Mouse (Mus musculus): ENCODE measurements around the gene Nr2e1.

Nr2e1 gene

DNA sequence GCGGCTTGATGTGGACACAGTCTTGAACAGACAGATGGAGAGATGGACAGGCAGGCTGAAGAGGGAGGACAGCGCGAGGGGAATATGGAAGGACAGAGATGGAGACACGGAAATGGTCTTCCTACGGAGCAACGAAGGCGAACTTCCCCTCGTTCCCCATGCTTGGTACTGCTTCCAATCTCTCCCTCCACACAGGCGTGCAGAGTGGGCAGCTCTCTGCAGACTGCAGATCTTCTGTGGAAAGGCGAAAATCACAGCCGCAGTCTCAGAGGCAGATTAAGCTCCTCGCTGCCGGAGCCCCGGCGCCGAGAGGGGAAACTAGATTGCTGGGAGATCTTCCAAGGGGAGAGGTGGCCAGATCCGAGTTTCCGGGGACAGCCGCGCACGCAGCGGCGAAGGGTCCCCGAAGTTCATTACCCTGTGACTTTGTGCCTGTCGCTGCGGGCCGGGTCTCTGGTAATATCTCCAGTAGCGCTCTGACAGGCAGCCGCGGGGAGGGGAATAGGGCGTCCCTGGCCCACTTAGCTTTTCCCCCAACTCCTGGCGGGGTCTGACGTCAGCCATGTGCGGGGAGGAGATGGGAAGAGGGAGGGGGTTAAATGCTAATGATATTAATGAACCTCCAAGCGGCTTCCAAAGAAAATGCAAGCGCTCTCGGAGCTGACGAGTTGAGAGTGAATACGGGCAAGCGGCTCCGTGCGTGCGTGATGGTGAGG lies at the start of gene Nr2e1, which contains the start of gene Ostm1:
TSS of gene Nr2e1 (minus strand) at position 476 of the 716 bp plus-strand sequence.
TSS of gene Ostm1 (plus strand) at position 666 of the 716 bp plus-strand sequence.
- no peak for DNase-seq (ENCODE audit: low spot score in 2 of 2)

DNA sequence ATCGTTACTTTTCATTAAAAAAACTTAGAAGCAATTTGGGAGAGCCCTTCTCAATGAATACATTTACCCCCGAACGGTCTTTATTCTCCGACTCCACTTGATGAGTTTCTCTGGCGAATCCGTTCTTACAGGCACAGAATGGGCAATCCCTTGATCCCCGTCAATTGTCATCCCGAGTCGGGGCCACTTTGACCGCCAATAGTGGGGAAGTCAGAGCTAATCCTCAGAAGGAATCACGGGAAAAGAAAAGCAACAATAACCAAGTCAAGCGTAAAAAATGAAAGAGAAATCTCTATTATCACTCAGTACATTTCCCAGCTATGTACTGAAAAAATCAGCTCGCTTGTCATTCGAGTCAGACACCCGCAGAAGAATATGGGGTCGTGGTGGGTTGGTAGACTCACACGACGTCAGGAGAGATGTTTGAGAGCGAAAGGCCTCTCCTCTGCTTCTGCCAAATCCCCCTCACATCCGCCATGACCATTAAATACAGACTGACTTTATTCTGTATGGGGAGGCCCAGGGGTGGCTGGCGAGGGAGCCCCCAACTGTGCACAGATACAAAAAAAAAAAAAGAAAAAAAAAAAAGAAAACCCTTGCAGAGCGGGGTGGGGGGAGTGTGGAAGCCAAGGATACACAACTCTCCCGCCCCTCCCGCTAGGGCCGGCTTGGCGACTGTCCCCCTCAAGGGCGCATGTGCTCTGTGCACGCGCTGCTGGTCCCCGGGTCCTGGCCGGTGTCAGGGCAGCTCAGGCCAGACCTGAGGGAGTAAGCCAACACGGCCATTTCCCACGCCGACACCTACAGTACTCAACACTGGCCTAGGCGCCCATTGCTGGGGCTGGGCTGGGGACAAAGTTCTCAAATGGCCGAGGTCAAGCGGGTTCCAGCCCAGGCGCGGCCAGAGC lies 49.3 kb upstream of the Nr2e1 start:
- peak in 1 of 2 experiments; percentile 31 for DNase-seq (ENCODE audit: low spot score in 2 of 2)

DNA sequence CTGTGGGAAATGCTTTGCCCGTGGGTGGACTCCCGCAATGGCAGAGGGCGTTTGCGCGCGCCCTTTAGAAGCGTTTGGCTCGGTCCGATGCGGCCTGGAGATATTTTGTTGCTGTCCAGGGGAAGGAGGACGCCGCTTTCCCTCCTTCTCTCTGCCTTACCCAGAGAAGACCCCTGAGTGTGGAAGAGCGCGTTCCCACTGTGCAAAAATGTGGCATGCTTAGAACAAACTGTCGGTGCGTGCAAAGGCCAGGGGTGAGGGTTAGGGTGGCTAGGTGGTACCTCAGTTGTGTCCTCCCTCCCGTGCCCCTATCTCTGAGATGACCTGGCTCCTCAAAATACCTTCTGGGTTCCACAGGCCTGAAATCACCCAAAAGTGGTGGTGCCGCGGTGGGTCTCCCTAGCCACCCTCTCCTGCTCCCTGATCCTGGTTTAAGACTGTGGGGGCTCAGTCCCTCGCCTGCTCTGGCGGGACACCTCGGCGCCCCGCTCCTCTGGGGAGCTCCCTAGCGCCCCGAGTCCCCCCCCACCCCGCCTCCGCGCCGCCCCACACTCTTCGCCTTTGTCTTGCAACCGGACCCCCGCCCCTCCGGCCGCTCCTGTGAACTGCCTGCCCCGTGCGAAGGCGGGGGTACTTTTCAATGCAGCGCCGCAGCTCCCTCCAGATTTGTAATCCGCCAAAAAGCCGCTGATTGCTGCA lies 48.5 kb upstream of the Nr2e1 start:
- peak in 1 of 2 experiments; percentile 12 for DNase-seq (ENCODE audit: low spot score in 2 of 2)

DNA sequence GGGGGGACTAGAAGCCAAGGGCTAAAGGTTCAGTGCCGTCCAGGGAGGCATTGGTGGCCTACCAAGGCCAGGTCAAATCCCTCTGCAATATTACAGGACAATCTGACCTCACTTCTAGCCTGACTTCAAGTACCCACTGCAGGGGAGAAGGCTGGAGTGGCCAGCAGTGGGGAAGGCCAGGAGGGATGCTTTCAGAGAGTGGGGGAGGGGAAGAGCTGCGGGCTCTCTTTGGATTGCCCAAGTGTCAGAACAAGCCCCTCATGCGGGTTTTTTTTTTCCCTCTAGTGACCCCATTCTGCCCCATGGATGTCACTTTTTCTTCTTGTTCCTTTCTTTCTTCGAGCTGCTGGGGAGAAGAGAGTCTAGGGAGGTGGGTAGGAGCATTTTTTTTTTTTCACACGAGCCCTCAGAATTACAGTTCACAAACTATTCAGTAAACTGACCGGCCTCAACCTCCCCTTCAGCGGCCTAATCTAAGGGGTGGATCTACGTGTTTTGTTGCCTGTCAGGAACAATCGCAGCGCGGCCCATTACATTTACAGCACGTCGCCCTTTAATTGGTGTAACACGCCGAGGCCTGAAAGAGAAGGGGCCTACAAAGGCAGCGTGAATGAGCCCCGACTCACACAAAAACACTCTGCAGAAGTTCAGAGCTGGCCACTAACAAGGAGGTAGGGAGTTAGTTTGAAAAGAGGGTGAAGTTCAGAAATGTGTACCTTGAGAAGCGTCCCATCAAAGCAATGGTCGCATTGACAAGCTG lies 47.3 kb upstream of the Nr2e1 start:
- DNase-seq (ENCODE audit: low spot score in 2 of 2): no peak

DNA sequence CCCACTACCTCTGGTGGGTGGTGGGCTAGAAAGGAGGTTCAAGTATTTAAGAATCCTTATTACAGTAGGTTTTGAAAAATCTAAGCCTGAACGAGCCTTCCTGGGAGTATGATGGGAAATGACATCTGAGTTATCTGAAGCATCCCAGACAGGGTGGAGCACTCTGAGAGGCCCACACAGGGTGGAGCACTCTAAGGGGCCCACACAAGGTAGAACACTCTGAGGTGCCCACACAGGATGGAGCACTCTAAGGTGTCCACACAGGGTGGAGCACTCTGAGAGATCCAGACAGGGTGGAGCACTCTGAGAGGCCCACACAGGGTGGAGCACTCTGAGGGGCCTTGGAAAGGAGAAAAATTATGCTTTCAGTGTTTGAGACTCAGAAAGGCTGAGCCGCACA lies 42.5 kb upstream of the Nr2e1 start:
- DNase-seq (ENCODE audit: low spot score in 2 of 2): no peak

DNA sequence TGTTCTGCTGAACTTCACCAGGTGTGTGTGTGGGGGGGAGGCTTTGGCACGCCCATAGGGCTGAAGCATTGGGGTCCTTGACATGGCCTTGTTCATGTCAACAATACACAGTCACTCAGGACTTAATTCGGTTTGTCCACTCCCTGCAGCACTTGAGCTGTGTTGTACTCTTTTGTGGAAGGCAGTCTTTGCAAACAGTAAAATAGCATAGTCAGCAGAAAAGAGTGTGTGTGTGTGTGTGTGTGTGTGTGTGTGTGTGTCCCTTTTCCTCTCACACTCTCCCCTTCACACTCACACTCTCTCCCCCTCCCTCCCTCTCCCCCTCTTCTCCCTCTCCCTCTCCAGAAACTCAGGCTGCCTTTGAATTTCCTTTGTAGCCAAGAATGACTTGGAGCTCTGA lies 34.9 kb upstream of the Nr2e1 start:
- DNase-seq (ENCODE audit: low spot score in 2 of 2): no peak

DNA sequence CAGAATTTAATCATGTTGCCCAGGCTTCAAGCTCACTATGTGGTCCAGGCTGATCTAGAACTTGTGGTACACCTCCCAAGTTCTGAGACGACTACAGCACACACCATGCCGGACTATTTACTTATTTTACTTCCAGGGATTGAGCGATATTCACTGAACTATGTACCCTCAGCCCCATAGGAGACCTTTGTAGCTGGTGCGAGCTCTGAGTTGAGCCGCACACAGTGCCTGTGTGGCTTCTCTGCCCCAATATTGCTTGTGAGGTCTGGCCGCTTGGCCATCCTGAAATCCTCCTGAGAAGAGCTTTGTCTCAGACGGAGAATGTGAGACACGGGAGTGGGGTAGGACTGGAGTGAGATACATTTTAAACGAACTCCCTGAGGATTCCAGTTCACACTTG lies 31.3 kb upstream of the Nr2e1 start:
- DNase-seq (ENCODE audit: low spot score in 2 of 2): no peak

DNA sequence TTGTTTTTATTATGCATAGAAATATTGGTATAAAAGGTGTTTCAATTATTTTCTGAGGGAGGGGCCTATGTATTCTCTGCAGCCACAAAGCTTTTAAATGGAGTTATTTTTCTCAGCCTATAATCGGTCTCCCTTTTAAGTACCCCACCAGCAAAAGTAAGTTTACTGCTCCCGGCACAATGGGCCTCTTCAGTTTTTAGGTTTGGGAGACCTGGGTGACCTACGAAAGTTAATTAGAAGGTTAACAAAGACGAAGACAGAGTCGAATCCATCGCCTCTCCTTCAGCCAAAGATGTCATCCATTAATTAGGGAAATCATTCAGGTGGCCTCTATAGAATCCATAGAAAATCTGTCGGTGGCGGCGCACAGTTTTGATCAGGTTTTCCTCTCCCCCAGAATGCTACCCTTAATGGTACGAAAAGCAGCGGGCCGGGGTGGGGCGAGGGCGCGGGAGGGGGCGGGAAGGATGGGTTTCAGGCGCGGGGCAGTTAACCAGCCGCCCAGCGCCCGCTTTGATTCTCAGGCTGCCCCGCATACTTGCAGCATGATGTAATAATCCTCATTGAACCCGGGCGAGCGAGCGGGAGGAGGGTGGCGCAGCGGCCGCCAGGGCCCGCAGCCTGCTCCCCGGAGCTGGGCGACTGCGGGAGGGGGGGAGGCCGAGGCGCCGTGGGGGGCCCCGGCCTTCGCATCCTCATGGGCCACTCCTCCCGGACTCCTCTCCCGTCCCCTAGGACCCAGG lies 30.4 kb upstream of the Nr2e1 start:
- DNase-seq (ENCODE audit: low spot score in 2 of 2): no peak

DNA sequence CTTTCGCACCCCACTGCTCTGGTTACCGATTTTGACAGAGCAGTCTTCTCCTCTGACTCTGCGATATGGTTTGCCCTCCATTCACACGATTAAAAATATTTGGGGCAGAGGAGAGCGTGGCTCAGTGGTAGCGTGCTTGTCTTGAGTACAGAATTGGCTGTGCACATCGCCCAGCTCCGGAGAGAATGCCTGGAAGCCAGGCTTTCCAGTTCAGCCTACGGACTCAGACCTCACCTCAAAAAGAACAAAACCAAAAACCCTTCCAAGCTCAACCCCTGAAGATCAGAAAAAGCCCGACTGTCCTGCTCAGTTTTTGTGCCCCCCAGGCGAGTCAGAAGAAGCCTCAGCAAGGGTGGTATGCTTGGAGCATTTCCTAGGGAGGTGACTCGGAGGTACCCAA lies 29.6 kb upstream of the Nr2e1 start:
- no peak for DNase-seq (ENCODE audit: low spot score in 2 of 2)

DNA sequence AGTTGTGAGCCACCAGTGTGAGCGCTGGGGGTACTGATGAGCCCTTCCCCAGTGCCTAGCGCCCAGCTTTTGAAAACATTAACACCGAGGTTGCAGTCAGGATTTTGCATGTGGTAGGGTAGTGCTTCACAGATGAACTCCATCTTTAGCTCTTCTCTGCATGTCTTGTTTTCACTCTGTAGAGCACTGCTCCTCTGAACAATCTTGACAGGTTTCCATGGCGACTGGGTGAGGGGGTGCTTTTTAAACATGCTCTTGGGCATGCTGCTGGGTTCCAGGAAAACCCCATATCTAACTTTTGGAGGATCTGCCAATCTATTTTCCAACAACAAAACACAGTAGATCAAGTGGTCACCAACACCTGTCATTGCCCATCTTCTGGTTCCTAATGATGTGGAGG lies 23.3 kb upstream of the Nr2e1 start:
- DNase-seq (ENCODE audit: low spot score in 2 of 2): no peak

DNA sequence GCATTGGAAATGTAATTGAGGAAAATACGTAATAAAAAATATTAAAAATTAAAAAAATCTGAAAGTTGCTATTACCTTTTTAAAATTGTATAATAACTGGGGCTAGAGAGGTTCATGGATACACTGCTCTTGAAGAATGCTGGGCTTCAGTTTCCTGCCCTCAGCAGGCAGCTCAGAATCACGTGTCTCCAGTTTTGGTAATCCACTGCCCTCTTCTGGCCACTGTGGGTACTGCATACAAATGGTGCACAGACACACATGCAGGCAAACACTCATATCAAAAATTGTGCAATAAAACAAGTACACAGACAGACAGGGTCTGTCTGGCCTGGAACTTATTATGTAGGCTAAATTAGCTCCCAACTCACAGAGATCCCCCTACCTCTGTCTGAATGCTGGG lies 21.4 kb upstream of the Nr2e1 start:
- DNase-seq (ENCODE audit: low spot score in 2 of 2): no peak

DNA sequence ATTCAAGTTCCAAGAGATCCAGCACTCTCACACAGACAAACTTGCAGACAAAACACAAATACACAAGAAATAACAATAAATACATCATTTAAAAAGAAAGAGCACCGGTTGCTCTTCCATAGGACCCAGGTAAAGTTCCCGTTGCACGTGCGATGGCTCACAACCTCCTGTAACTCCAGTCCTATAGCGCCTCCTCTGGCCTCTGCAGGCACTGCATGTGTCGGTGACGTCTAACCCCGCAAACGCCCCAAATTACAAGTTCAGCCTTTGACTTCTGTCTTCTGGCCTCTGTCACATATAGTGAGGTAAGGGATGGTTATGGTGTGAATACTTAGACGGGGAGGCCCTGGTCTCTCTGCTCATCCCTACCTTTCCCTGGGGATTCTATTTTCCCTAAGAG lies 18.1 kb upstream of the Nr2e1 start:
- DNase-seq (ENCODE audit: low spot score in 2 of 2): no peak

DNA sequence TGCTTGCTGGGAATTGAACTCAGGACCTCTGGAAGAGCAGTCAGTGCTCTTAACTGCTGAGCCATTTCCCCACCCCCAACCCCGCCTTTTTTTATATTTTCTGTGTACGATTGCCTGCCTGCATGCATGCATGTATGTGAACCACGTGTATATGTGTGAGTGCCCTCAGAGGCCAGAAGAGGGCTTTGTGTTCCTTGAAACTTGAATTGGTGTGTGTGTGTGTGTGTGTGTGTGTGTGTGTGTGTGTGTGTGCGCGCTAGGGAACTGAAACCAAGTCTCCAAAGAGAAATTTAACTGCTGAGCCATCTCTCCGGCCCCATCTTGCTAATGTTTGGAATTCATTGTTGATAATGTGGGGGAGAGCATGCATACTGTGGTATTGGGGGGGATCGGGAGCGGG lies 15.2 kb upstream of the Nr2e1 start:
- DNase-seq (ENCODE audit: low spot score in 2 of 2): no peak

DNA sequence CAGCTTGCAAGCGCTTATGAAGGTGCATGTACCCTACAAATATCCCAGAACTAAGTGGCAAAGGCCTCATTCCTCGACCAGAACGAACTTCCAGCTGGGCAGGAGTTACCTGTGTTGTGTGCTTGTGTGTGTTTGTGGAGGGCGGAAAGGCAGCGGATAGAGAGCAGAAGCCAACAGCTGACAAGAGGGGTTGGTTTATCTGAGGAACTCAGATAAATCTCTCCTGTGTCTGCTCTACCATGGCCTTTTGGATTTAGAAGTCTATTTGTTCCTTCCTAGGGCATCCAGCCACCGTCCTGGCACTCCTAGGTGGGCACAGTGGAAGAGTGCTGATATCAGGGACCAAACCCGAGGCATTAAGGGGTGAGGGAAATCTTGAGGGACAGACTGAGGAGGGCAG lies 9.8 kb upstream of the Nr2e1 start:
- DNase-seq (ENCODE audit: low spot score in 2 of 2): no peak

DNA sequence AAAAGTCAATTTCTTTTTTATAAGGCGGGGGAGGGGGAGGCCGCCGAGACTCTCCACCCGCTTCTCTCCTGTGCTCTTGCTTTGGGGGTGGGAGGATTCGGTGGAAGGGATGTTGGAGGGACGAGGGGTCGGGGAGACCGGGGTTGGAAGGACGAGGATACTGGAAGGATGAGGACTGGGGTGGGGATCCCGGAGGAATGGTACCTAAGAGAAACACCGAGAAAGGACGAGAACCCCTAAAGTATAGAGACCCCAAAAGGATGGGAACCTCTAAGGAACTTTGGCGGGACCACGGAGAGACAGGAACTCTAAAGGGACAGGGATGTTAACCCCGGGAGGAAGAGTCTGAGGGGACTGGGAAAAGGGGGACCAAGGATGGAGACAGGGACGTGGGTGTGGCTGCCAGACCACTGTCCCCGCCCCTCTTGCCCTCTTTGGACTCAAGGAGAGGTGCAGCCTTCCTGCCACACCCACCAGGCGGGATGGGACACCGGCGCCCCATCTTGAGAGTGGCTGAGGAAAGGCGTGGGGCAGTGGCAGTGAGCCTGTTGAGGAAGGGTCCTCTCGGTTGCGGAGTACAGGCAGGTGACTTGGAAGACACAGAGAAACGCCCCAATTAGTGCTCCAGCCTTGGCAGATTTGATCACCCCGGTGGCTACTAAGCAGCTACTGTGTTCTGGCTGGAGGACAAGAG lies 8.7 kb upstream of the Nr2e1 start:
- no peak for DNase-seq (ENCODE audit: low spot score in 2 of 2)

DNA sequence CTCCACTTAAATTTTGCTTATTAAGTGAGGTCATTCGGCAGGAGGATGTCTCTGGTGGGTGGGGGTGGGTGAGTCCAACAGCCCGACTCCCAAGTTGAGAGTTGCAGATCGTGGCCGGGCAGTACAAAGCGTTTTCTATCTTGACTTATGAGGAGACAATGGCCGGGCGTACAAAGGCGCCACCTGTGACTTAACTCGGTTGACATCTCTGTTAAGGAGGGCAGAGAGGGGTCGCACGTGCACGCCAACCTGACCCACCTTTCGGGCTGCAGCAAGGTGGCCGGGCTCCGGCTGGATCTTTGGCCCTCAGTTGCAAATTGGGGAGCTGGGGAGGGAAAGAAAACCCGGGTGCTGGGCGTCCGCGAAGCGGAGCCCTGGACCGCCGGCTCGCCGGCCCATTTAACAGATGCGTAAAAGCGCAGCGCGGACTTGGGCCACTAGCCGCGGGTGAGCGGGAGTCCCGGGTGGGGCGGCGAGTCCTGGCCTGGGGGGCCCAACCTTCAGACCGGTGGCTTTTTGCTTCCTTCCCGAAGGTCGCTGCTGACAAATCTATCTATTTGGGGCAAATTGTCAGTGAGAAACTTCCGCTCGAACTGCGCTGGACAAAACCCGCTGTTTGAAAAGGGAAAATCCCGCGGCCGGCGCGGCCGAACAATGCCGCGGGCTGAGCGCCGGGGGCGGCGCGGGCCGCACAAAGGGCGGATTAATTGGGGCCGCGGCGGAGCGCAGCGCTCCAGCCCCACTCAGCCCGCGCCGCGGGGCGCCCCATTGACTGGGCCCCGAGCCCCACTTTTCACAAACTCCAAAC lies 8.0 kb upstream of the Nr2e1 start:
- no peak for DNase-seq (ENCODE audit: low spot score in 2 of 2)

DNA sequence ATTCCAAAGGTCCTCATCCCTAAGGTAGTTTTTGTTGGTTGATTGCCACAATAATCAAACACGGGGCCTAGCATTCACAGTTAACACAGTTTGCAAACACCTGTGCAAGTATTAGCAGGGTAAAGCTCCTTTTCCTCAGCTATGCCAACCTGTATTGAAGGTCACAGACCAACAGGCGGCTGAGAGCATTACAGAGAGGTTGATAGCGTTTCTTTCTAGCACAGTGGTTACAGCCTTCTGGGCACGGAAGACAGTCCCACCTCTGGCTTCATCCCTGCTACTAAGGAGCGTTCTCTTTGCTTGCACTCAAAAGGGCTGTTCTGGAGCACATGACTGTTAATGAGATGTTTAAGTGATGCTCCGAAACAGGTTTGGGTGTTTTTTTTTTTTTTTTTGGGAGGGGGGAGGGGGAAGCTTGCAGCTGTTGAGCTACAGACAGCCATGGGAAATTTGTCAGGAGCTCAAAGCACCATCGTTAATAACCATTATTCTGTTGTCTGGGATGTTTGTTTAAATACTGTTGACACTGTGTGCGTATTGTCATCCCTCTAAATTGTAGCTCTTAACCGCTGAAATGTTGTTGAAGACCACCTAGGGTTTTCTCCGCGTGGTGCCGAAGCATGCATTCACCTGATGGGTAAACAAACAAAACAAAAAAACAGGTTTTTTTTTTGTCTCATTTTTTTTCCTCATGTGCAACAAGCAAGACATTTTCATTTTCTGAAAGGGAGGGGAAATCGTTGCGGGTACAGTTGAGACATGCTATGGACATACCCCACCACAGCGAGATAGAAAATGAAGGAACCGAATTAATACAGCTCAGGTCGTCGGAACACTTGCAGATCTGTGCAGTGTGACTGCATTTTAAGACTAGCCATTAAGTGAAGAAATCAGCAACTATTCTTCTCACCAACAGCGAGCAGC lies 7.1 kb upstream of the Nr2e1 start:
- no peak for DNase-seq (ENCODE audit: low spot score in 2 of 2)

DNA sequence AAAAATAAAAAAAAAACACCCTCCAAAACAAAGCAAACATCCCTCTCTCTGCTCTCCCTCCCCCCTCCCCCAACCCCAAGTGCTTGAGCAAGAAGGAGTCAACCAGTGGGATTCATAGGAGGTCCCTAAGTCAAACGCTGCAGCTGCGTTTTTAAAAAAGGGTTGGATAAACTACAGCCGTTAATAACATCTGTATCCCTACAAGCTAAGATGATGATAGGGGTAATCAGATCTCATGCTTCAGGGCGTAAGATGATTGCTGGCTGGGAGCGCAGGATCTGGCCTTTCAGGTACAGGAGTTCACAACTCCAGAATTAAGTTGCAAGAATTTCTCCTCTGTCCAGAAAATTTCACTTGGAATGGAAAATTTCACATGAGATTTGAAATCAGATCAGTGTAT lies 6.1 kb upstream of the Nr2e1 start:
- DNase-seq (ENCODE audit: low spot score in 2 of 2): no peak

Measured in urinary bladder, adult 18-20 months (tissue).